Mouse (Mus musculus) central nervous system, embryonic 14 days (tissue): ENCODE results near the gene Ubtf. TPM values are rescaled to one million over a fixed set of nuclear protein-coding genes. Genes with fewer than 3 reads are reported as not detected.

Experiments used
- polyA plus RNA-seq: library from polyadenylated mRNA; depleted of rRNA; stranded (reverse); fragments of >200 nt; gene quantifications from 2 replicates; pipeline ENCODE4 v1.2.3, GENCODE M21; 2012; rRNA removed

Ubtf gene
- polyA plus RNA-seq: 86.7 and 91.9 TPM in 2 replicates

DNA sequence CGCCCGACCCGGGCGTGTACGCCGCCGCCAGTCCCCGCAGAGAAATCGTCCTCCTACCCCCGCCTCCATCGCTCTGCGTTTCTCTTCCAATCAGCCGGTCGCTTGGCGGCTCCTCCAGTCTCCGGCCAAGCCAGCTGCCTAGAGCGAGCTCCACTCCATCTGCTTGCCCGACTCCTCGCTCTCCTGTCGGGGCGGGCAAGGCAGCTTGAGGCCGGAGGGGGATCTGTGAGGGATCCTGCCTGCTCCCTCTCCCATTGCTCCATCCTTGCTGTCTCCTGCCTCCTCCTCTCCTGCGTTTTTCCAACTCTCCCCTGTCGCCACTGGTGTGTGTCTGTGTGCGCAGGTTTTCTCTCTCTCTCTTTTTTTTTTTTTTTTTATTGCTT lies at the start of gene Ubtf:
TSS of gene Ubtf (minus strand) at position 333 of the 383 bp plus-strand sequence.

DNA sequence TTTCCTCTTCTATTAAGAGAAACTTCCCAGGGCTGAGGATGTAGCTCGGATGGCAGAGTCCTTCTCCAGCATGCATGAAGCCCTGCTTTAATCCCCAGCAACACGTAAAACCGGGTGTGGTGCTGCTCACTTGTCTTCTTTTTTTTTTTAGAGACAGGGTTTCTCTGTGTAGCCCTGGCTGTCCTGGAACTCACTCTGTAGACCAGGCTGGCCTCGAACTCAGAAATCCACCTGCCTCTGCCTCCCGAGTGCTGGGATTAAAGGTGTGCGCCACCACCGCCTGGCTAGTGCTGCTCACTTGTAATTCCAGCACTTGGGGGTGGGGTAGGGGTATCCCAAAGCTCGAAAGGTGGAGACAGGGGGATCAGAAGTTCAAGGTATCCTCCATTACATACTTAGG lies 46.6 kb upstream of the Ubtf start, which contains the start of gene Slc4a1:
TSS of gene Slc4a1 (minus strand) at position 101 of the 400 bp plus-strand sequence.

GRCm38 (mm10) chr11:102296491-102297472 lies 22.8 kb downstream of the Ubtf start, which contains the start of gene Atxn7l3:
Atxn7l3 (minus strand) TSS chr11:102296631.

DNA sequence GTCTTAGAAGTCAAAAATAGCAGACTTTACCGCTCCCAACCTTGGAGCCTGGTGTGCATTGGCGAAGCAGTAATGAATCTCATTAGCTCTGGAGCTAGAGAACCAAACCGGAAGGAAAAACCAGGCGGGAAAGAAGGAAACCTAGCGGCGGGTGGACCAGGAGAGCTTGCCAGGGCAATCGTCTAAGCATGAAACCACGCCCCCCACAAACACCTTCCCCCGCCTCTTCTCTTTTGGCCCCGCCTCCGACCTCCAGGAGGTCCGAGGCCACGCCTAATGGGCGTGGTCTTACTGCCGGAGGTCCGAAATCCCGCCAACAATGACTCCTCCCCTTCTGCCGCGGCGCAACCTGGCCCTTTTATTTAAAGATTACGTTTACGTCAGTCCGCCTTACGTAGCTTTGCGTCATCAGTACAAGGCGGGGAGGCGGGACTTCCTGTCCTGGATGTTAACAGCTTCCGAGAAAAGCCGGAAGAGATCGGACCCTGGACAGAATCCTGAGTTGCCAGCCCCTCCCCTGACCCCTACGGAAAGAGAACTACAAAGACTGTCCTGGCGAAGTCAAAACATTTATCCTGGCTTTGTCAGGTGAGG lies 34.9 kb downstream of the Ubtf start, which contains the start of gene Tmub2:
TSS of gene Tmub2 (plus strand) at position 431 of the 594 bp plus-strand sequence.

DNA sequence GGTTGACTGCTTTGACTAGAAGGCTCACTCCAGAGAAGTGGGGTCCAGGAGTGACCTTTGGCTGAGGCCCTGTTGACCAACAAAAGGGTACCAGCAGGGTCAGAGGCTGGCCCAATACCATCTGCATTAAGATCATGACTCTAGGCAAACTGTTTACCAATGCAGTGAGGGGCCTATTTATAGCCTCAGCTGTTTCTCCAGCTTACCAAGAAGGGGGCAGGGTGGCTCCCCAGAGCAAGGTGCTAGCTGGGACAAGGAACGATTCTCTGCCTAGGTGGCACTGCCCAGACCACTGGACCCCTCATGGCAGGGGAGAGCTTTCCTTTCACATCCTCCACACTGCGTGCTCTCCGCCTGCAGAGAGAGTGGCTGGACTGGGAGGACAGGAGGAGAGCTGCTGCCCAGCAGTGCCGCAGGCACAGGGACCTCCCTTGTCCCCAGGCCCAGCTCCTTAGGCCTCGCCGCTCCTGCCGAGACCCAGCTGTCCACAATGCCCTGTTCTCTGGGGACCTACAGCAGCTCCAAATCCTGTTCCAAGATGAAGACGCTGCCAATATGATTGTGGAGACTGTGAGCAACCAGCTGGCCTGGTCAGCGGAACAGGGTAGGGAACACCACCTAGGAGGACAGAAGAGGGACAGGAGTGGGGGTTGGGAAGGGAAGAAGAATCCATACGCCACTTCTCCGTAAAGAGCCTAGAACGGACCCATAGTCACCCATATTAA lies 50.9 kb downstream of the Ubtf start, which contains the start of gene Asb16:
TSS of gene Asb16 (plus strand) at position 224 of the 725 bp plus-strand sequence.

Other genes with a start within 250 kb of the Ubtf start
- 36.5 and 39.4 TPM in 2 replicates for gene Mpp2, start 231.2 kb downstream of the Ubtf start, polyA plus RNA-seq
- gene Ppy, start 218.4 kb downstream of the Ubtf start, polyA plus RNA-seq: not detected in 2 replicates
- gene Pyy, start 211.9 kb downstream of the Ubtf start, polyA plus RNA-seq: 1.4 and 3.4 TPM in 2 replicates
- gene Nags, start 174.2 kb downstream of the Ubtf start, polyA plus RNA-seq: 0.01 and 0.05 TPM in 2 replicates
- gene Tmem101, start 163.3 kb downstream of the Ubtf start, polyA plus RNA-seq: 33.3 and 33.4 TPM in 2 replicates
- gene Lsm12, start 134.4 kb downstream of the Ubtf start, polyA plus RNA-seq: 40.8 and 42.9 TPM in 2 replicates
- 51.2 and 51.4 TPM in 2 replicates for gene G6pc3, start 130.1 kb downstream of the Ubtf start, polyA plus RNA-seq
- 110 and 122 TPM in 2 replicates for gene Hdac5, start 89.6 kb downstream of the Ubtf start, polyA plus RNA-seq
- 6.6 and 7.9 TPM in 2 replicates for gene BC030867, start 70.9 kb downstream of the Ubtf start, polyA plus RNA-seq
- 0.18 and 0.61 TPM in 2 replicates for gene Asb16, start 51.0 kb downstream of the Ubtf start, polyA plus RNA-seq
- 71.1 and 71.5 TPM in 2 replicates for gene Tmub2, start 34.8 kb downstream of the Ubtf start, polyA plus RNA-seq
- 98.9 and 102 TPM in 2 replicates for gene Atxn7l3, start 23.1 kb downstream of the Ubtf start, polyA plus RNA-seq
- gene Slc4a1, start 46.5 kb upstream of the Ubtf start, polyA plus RNA-seq: 1.8 and 2.4 TPM in 2 replicates
- gene Rundc3a, start 73.7 kb upstream of the Ubtf start, polyA plus RNA-seq: 276 and 292 TPM in 2 replicates
- gene Slc25a39, start 88.2 kb upstream of the Ubtf start, polyA plus RNA-seq: 104 and 105 TPM in 2 replicates
- gene Grn, start 110.6 kb upstream of the Ubtf start, polyA plus RNA-seq: 36.2 and 61.6 TPM in 2 replicates
- gene Fam171a2, start 127.9 kb upstream of the Ubtf start, polyA plus RNA-seq: 166 and 168 TPM in 2 replicates
- 4.2 and 6.0 TPM in 2 replicates for gene Itga2b, start 150.4 kb upstream of the Ubtf start, polyA plus RNA-seq
- gene Gpatch8, start 236.7 kb upstream of the Ubtf start, polyA plus RNA-seq: 49.6 and 50.5 TPM in 2 replicates